Mouse (Mus musculus) kidney, adult 2 months (tissue): ENCODE results near the gene Igf1r. TPM values are rescaled to one million over a fixed set of nuclear protein-coding genes. Genes with fewer than 3 reads are reported as not detected.

Experiments
- DNase-seq: peaks from one replicate; pipeline ENCODE4 v3.0.0; 2021
- H3K27ac ChIP-seq: fragments of 200-500 bp; 2 replicates; pipeline ENCODE4 v1.5.1; 2012; ENCODE audit warnings: low read depth, low read length, control low read depth, inconsistent platforms; ENCODE audit not compliant: insufficient read depth
- H3K27me3 ChIP-seq: fragments of 200-500 bp; replicated peaks from 2 replicates; pipeline ENCODE4 v1.6.1; 2012; ENCODE audit warnings: mild to moderate bottlenecking, moderate library complexity, low read length, inconsistent platforms; ENCODE audit not compliant: control insufficient read depth, insufficient read depth
- H3K36me3 ChIP-seq: fragments of 200-500 bp; 2 replicates; pipeline ENCODE4 v1.6.1; 2012; ENCODE audit warnings: mild to moderate bottlenecking, moderate library complexity, low read length, inconsistent platforms; ENCODE audit not compliant: control insufficient read depth, insufficient read depth
- H3K4me1 ChIP-seq: fragments of 200-500 bp; 2 replicates; pipeline ENCODE4 v1.6.1; 2011; ENCODE audit warnings: low read length; ENCODE audit not compliant: control insufficient read depth, insufficient read depth
- H3K4me3 ChIP-seq: fragments of 200-500 bp; 2 replicates; pipeline ENCODE4 v1.5.1; 2011; ENCODE audit warnings: mild to moderate bottlenecking, low read depth, low read length, control low read depth; ENCODE audit not compliant: insufficient read depth
- CTCF ChIP-seq: fragments of 200-500 bp; conservative IDR thresholded peaks from 2 replicates; pipeline ENCODE4 v1.5.1; 2011; ENCODE audit warnings: low read depth, mild to moderate bottlenecking, control low read depth, low read length, moderate library complexity, mixed read lengths; ENCODE audit not compliant: insufficient read depth, insufficient read length
- POLR2A ChIP-seq: fragments of 200-500 bp; IDR thresholded peaks from one replicate; pipeline ENCODE4 v1.6.1; 2011; ENCODE audit warnings: low read depth, low read length, control low read depth
- WGBS: fragments of 180-500 bp; shearing (Covaris S2); methylation state at CpG from one replicate; pipeline ENCODE4 v1.1.7; 2018; 5-methylcytosine and 5-hydroxymethylcytosine counted together
- polyA plus RNA-seq: library from polyadenylated mRNA; depleted of rRNA; stranded (reverse); fragments of >200 nt; gene quantifications from 2 replicates; pipeline ENCODE4 v1.2.3, GENCODE M21; 2012; rRNA removed

Igf1r gene
- polyA plus RNA-seq: 26.2 and 29.2 TPM in 2 replicates

DNA sequence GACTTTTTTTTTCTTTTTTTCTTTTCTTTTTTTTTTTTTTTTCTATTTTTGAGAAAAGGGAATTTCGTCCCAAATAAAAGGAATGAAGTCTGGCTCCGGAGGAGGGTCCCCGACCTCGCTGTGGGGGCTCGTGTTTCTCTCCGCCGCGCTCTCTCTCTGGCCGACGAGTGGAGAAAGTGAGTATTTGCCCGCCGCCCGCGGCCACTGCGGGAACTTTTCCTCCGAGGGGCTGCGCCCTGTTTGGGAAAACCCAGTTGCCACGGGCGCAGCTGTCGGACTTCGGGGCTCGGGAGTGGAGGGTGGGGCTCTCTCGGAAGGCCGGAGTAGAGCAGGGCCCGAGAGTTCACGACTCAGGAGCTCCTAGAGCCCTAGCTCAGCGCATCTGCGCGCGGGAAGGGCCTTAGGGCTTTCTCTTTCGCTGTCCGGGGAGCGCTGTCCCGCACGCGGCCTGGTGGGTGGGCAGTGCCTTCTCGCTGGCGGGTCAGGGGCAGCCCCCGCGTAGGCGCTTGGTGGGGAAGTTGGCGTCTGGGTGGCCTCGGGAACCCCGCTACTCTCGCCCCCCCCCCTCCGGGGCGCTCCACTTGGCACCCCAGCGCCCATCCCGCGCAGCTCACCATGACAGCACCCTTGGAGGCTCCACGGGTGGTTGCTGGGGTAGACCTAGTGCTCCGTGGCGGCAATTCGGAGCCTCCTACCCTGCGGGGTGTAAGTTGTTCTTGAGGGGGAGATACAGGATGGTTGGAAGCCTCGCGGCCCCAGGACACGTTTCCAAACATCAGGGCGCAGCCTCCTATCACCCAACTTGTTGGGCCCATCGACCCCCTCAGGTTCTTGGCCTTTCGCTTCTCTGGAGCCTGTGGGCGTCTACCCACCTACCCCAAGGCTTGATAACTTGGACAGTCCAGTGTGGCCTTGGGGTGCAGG, at the start of gene Igf1r:
Igf1r (plus strand) TSS at position 51 of the 924 bp plus-strand sequence.
- WGBS: under 1% methylated on average over 60 of the region's 62 CpGs
- H3K27ac ChIP-seq: peak within 1 kb of the TSS; percentile 98
- H3K36me3 ChIP-seq: no peaks in the 10 kb centered on the region
- peaks cover 14% of the 10 kb centered on the region for H3K4me1 ChIP-seq
- TF ChIP-seq CTCF (no peak), POLR2A (no peak)
- H3K4me3 ChIP-seq: peak within 1 kb of the TSS; percentile 95
- no peaks in the 10 kb centered on the region for H3K27me3 ChIP-seq
- peak; percentile 54 for DNase-seq

DNA sequence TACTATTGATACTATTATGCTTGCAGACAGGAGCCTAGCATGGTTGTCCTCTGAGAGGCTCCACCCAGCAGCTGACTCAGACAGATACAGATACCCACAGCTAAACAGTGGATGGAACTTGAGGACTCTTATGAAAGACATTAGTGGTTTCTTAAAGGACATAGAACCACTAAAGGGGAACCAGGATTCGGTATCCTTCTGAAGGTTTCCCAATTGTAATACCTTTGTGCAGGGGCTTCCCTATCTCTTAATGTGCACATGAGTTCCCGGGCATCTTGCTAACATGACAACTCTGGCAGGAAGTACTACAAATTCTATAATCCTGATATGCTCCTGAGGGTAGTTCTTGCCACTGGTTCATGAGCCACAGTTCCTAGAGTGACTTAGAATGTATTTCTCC, 46.3 kb upstream of the Igf1r start:
- no peak overlapping the region for H3K27ac ChIP-seq
- TF ChIP-seq CTCF (no peak), POLR2A (no peak)
- no peak overlapping the region for H3K4me3 ChIP-seq
- 89% methylated on average over 2 of the region's 2 CpGs for WGBS
- no peak for DNase-seq
- no peaks in the 10 kb centered on the region; the same call in 1 of the 2 replicates for H3K27me3 ChIP-seq
- no peaks in the 10 kb centered on the region for H3K4me1 ChIP-seq
- H3K36me3 ChIP-seq: no peaks in the 10 kb centered on the region

DNA sequence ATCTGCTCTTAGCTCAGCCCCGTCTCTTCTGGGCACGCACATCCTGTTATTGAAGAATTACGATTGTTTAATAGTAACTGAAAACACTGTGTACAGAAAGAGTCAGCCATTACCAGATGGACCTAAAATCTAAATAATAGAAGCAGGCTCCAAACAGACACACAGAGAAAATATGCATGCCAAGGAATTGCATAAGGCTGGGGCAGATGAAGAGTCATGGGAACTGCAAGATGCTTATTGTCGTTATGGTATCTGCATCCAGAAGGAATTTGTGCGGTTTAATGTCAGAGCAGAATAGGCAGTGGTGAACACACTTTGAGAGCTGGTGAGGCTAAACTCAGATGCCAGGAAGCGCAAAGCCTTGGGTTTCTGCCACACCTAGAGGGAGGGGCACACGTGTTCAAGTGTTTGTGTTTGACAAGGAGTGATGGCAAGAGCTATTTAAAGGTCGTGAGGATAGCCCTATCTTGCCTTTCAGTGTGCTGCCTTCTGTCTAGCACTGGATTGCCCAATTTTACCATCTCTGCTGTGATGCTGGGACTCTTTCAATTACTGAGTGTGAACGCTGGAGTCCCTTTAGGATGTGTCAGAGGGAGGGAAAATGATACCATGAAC, 44.7 kb upstream of the Igf1r start:
- Histone ChIP-seq H3K27me3 (no peaks in the 10 kb centered on the region; the same call in 1 of the 2 replicates), H3K36me3 (no peaks in the 10 kb centered on the region), H3K4me1 (no peaks in the 10 kb centered on the region), H3K27ac (no peak overlapping the region), H3K4me3 (no peak overlapping the region)
- WGBS: 73% methylated on average over 9 of the region's 9 CpGs
- TF ChIP-seq CTCF: no peak
- TF ChIP-seq POLR2A: no peak
- DNase-seq: no peak

DNA sequence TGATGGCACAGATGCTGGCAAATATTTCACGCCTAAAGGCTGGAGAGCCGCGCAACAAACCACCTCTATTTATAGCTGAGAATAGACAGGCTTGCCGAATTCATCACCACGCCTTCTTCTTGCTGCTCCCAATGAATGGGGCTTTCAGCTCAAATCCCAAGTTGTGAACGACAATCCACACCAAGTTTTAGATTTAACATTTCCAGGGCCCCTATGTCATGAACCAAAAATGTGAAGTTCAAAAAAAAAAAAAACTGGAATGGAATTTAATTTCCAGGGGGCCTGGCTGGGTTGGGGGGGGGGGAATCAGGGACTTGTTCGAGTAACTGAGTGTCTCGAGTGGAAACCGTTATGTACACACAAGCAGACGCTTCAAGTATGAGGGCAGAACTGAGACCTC, 42.1 kb upstream of the Igf1r start:
- no peak overlapping the region for H3K4me3 ChIP-seq

DNA sequence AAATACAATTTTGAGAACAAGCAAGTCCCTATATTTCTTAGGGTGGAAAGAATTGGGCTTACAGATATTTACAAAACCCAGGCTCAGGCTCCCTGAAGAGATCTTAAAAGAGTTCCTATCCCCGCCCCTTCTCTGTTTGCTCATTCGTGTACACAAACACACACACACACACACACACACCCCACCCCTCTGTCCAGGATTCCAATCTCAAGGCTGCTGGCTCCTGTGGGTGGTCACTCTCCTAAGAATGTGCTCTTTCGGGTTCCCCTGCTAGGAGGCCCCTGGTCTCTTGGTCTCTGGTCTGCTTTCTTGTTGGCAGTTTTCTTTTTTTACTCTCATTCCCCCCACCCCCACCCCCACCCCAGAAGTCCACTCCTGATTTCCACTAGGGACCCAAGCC, 41.7 kb upstream of the Igf1r start:
- Histone ChIP-seq H3K4me1 (no peaks in the 10 kb centered on the region), H3K27ac (peak overlapping the region; percentile 38; the same call in 1 of the 2 replicates), H3K27me3 (no peaks in the 10 kb centered on the region; the same call in 1 of the 2 replicates), H3K4me3 (no peak overlapping the region), H3K36me3 (no peaks in the 10 kb centered on the region)
- 42% methylated on average over 3 of the region's 3 CpGs for WGBS
- TF ChIP-seq POLR2A (no peak), CTCF (no peak)
- DNase-seq: no peak

More for the DNA sequence above, 42.1 kb upstream of the Igf1r start:
- TF ChIP-seq POLR2A (no peak), CTCF (no peak)
- Histone ChIP-seq H3K36me3 (no peaks in the 10 kb centered on the region), H3K27ac (no peak overlapping the region), H3K4me1 (no peaks in the 10 kb centered on the region), H3K27me3 (no peaks in the 10 kb centered on the region; the same call in 1 of the 2 replicates)
- peak; percentile 23 for DNase-seq
- 63% methylated on average over 10 of the region's 10 CpGs for WGBS

DNA sequence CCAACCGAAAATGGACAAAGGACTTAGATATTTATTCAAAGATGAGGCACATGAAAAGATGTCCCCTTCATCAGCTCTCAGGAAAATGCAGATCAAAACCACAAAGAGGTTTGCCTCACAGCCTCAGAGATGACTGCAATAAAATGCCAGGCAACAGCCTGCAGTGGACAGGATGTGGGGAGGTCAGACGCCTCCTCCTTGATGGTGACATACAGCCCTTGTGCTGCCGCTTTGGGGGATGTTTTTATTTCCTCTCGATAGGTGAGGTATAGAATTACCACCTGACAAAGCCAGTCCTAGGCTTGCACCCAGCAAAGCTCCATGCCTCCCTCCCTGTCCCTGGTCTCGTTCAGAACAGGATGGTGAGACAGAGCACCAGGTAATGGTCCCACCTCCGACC, 40.8 kb upstream of the Igf1r start:
- no peaks in the 10 kb centered on the region for H3K4me1 ChIP-seq
- WGBS: 55% methylated on average over 6 of the region's 6 CpGs
- TF ChIP-seq CTCF (no peak), POLR2A (no peak)
- H3K27me3 ChIP-seq: no peaks in the 10 kb centered on the region; the same call in 1 of the 2 replicates
- DNase-seq: no peak
- no peak overlapping the region for H3K4me3 ChIP-seq
- H3K27ac ChIP-seq: no peak overlapping the region
- no peaks in the 10 kb centered on the region for H3K36me3 ChIP-seq

DNA sequence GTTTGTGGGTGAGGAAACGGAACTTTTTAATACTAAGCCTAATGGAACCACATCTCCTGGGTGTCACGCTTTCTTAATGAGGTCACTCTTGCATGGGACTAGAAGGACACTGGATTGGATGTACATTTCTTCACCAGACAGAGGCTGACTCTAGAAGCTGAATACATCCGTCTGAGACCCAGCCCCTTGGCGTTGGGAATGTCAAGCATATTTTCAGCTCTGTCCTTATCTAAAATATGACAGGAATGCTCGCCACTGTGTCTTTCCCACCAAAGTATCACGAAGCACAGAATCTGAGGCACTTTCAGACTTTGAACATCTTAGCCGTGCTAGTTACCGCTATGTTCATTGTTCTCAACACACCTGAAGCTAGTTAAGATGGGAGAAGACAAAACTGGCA, 35.7 kb upstream of the Igf1r start:
- TF ChIP-seq POLR2A (no peak), CTCF (no peak)
- no peak for DNase-seq
- no peak overlapping the region for H3K4me3 ChIP-seq
- peaks cover 11% of the 10 kb centered on the region for H3K4me1 ChIP-seq
- H3K27ac ChIP-seq: no peak overlapping the region
- no peaks in the 10 kb centered on the region for H3K27me3 ChIP-seq
- no peaks in the 10 kb centered on the region for H3K36me3 ChIP-seq
- 77% methylated on average over 8 of the region's 8 CpGs for WGBS
